Mouse (Mus musculus) megakaryocyte, embryonic 14.5 days (primary cell): ENCODE measurements around the gene Hint1.

Experiments
- FLI1 ChIP-seq: IDR thresholded peaks from 2 replicates; pipeline ENCODE4 v1.6.1; 2012; ENCODE audit warnings: low read length, inconsistent platforms, mixed read lengths
- GATA1 ChIP-seq: IDR thresholded peaks from 3 replicates; pipeline ENCODE4 v1.6.1; 2012; ENCODE audit warnings: mixed read lengths, low read length, inconsistent platforms, borderline replicate concordance

DNA sequence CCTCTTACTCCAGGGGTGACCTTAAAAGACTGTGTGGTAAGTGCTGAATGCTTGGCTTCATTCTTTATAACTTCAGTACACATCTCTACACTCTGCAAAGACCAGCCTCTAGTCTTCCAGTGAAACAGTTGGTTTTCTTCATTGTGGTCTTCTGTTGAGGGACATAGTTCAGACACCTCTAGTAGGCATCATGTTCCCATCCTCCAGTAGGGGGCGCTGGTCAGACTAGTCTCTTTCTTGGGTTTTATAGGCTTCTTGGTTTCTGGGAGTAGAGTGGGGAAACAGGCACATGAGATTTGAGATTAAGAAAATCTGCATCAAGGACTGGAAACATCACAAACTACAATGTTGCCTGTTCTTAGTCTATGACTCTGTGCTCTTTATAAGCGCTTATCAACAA is 31.6 kb upstream of the Hint1 start:
- TF ChIP-seq GATA1 (no peak), FLI1 (no peak)
